Mouse (Mus musculus) kidney, adult 8-10 months (tissue): ENCODE measurements around the gene Zfp597.
A peak's percentile ranks its signal among the peaks of the same experiment; 100 is the strongest.

Source experiments
- DNase-seq, 2 experiments: peaks; one replicate each; pipeline ENCODE4 v3.0.0; 2022

Zfp597 gene

DNA sequence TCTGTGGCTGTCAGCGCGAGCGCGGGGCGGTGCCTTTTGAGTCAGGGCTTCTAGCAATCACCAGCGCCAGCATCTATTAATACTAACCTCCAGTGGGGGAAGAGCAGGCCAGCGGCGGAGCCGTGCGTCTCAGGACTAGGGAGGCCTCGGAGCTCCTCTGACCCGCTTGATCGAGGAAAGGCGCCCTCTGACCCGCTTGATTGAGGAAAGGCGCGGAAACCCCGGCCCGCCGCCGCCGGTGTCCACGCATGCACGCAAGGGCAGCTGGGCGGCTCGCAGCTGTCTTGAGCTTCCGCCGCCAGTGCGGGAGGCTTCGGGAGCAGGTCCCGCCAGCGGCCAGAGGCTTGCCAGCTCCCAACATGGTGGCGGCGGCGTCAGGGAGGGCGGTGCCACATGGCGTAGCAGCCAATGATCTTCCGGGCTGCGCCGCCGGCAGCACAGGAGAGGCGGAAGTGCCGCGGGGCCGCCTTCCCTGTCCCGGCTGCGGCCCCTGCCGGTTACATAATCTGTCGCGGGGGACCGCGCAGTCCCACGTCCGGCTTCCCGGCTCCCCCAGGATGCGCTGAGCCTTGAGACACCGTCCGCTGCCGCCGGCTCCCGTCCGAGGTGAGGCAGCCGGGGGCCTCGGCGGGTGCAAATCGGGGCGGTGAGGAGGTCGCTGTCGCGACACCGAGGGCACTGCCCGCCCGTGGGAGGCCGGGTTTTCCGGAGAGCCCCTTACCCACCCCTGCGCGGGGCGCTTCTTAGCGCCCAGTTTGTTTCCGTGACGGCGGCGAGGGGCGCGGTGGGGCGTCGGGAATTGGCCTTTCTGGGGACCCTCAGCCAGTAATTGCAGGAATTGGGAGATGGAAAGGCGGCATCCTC lies at the start of gene Zfp597, which contains the start of gene Gm20695:
Gene Zfp597 (minus strand): TSS at position 361 of the 864 bp plus-strand sequence.
Gene Gm20695 (plus strand): TSS at position 448 of the 864 bp plus-strand sequence.
- peak; percentile 94 for DNase-seq

DNA sequence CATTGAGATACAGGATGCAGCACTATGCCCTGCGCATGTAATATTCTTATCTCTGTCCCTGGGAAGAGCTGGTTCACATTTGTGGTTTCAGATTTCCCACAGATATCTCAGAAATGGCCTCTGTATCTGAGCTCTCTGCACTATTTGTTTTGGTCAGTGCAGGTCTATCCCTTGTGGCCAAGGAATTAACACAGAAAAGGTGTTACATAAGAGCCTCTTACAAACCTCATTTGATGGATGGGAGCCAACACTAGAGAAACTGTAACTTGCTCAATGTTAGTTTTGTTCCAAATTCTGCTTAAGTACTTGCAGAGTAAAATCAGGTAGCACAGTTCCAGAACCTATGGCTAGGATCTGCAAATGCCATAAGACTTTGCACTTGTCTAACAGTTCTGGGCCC lies 49.7 kb upstream of the Zfp597 start:
- peak; percentile 19 to 75 for DNase-seq

DNA sequence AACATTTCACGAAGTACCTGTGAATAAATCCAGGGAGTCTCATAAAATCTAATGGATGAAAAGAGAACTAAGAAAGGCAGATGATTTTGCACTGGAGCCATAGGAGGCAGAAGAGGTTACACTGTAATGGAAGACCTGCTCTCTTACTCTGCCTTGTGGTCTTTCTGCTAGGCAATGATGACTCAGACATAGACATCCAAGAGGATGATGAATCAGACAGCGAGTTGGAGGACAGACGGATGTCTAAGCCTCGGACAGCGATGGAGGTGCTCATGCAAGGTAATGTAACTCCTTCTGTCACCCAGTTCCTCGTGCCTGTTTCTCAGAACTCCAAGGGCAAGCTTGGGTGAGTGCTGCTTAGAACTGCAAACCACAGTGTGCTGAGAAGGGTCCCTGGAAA lies 49.2 kb upstream of the Zfp597 start:
- DNase-seq = no peak

GRCm38 (mm10) chr16:3929151-3929550 lies 44.8 kb upstream of the Zfp597 start:
- DNase-seq = no peak

- DNase-seq = no peak
Measured at GRCm38 (mm10) chr16:3928582-3928981, 44.2 kb upstream of the Zfp597 start.

DNA sequence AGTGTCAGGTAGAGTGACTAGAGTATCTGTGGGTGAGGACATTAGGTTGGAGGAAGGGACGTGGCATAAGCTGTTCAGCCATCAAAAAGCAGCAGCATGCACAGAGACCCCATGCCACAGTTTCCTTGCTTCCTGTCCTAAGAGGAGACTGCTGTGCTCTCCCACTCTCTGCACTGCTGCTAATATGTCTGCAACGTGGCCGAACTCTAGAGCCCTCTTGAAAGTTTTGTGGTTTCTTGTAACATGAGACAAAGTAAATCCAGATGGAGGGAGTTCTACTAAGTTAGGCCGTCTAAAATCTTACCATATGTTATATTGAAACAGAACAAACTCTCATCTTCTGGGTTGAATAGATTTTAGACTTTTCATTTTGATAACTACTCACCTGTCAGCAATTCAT lies 39.6 kb upstream of the Zfp597 start:
- no peak for DNase-seq

DNA sequence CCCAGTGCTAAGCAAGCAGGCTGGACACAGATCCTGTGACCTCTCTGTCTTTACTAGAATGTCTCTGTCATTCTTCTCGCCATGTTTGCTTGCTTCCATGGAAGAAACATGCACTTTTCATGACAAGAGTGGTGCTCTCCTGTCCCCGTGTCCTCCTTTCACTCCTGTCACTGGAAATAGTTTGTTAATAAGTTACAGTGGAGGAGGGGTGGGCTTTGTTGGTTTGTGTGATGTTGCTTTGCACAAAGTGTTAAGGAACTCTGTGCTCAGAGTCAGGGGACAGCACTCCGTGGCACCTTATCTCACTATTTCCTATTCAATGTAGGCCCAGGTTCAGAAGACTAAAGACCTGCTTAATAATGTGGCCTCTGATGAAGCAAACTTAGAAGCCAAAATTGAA lies 39.2 kb upstream of the Zfp597 start:
- no peak for DNase-seq

- no peak for DNase-seq
Measured at GRCm38 (mm10) chr16:3920756-3921155, 36.4 kb upstream of the Zfp597 start.

DNA sequence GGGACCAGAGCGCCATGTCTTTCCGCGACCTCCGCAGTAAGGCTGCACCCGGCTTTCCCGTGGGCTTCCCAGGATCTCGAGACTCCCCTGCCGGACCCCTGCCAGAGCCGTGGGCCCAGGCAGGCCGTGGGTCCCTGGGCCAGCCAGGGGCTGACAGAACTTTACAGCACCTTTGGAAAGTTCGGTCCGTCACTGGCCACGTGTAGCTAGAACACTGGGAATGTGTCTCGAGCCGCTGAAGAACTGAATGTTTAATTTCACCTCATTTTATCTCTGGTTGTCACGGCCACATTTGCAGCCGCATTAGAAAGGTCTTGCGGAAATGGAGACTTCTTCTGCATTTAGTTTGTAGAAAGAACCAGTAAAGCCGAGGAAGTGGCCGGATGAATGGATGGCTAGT lies 24.8 kb upstream of the Zfp597 start:
- DNase-seq = no peak

DNA sequence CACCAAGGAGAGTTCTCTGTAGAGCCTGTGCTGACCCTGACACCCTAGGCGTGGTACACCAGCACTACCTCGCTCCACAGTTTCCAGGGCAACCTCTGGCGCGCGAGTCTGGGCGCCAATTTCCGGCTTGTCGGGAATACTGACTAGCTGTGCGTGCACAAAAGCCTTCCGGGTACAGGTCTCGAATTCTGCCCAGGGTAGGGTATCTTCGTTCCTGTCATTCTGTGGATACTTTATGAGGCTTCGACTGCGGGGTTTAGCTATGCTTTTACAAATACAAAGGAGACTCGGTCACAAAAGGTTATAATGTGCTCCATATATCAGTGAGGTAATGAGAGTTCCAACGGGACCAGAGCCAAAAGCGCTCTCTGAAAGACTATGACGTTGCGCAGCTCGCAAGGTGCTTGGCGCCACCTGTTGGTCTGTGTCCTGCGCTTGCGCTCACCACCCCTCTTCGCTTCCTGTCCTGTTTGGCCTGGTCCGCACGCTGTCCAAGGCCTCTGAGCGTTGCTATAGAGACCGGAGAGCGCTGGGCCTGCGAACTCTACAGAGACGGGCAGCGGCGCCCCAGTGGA lies 24.3 kb upstream of the Zfp597 start, which contains the start of the genes 1700037C18Rik and Cluap1:
Gene 1700037C18Rik (minus strand): TSS at position 153 of the 575 bp plus-strand sequence.
Gene Cluap1 (plus strand): TSS at position 265 of the 575 bp plus-strand sequence.
- peak; percentile 96 for DNase-seq

DNA sequence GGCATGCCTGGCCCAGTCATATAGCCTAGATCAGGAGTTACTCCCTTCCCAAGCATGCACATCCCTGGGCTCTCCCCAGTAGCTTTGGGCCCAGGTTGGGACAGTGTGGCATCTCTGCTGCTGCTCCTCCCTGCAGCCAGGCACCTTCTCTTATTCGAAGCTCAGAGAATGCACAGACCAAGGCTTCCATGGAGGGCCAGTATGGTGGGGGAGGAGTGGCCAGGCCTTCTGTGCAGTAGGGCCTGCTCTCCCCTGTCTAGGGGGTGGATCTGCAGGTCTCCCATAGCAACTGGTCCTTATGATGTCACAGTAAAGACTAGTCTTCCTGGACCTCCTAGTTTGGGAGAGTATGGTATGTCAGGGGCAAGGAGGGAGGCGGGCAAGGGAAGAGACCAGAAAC lies 23.1 kb upstream of the Zfp597 start:
- DNase-seq = no peak

GRCm38 (mm10) chr16:3896553-3896952 lies 12.2 kb upstream of the Zfp597 start:
- no peak for DNase-seq

GRCm38 (mm10) chr16:3896046-3896445 lies 11.7 kb upstream of the Zfp597 start:
- DNase-seq = no peak

- peak; percentile 16 to 32 for DNase-seq
Measured at GRCm38 (mm10) chr16:3895173-3895792, 10.9 kb upstream of the Zfp597 start.

GRCm38 (mm10) chr16:3893739-3894138 lies 9.4 kb upstream of the Zfp597 start:
- no peak for DNase-seq

DNA sequence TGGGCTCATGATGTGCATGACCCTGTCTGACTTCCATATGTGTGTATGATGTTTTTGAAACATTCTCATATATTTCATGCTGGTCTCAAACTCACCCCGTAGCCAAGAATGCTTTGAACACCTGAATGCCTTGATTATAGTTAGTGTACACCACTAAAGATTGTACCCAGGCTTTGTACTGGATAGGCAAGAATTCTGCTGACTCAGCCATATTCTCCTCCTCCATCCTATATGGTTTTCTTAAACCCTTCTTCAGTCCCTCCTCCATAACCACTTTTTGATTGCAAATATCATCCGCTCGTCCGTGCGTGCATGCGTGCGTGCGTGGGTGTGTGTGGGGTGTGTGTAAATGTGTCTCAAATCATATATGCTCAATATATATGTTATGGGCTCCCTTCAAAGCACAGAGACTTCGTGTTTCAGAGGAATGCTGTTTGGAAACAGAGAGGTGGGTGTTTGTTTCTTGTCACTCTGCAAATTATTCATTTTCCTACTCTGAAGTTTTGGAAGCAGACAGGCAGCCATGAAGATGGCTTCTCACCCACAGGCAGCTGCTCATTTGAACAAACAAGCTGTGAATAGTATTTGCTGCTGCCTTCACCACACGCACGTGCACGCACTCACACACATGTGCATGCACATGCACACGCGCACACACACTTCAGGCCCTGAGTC lies 7.4 kb upstream of the Zfp597 start:
- no peak for DNase-seq

GRCm38 (mm10) chr16:3885065-3885670 lies 807 bp upstream of the Zfp597 start:
- peak in 1 of 2 experiments; percentile 15 for DNase-seq

GRCm38 (mm10) chr16:3876346-3876745 lies 8.0 kb downstream of the Zfp597 start:
- DNase-seq = no peak

GRCm38 (mm10) chr16:3872216-3873047 lies 11.9 kb downstream of the Zfp597 start, which contains the start of gene Naa60:
TSS of gene Naa60 (plus strand) at chr16:3872375.
- DNase-seq = peak; percentile 91 to 93

- DNase-seq = no peak
Measured at GRCm38 (mm10) chr16:3871815-3872214, 12.5 kb downstream of the Zfp597 start.

- DNase-seq = no peak
Measured at GRCm38 (mm10) chr16:3859254-3859653, 25.1 kb downstream of the Zfp597 start.

- DNase-seq = no peak
Measured at GRCm38 (mm10) chr16:3855776-3856175, 28.6 kb downstream of the Zfp597 start.
